Mouse (Mus musculus): ENCODE measurements around the gene Fam241b.

- TF ChIP-seq CTCF (IDR thresholded peaks at IDR 0.05; ENCODE audit: low read depth) (peak; percentile 96), EP300 (optimal IDR thresholded peaks at IDR 0.05) (no peak)
Measured at GRCm38 (mm10) chr10:62186882-62187281, 43.2 kb upstream of the Fam241b start.

All from stomach, postnatal 0 days (tissue).